Mouse (Mus musculus): ENCODE data around the gene Krt86. TPM values are rescaled to one million over a fixed set of nuclear protein-coding genes. Genes with fewer than 3 reads are reported as not detected.
A peak's percentile ranks its signal among the peaks of the same experiment; 100 is the strongest.
"Not testable (repeated sequence)": the region's sequence is repeated elsewhere in the genome, so short reads cannot be mapped to it uniquely, and the experiment has no call there.

Gene Krt86
- total RNA-seq, 2 experiments from 2014 or later = not detected

- no peak for DNase-seq
Measured at GRCm38 (mm10) chr15:101492718-101493117, 19.4 kb downstream of the Krt86 start.

DNA sequence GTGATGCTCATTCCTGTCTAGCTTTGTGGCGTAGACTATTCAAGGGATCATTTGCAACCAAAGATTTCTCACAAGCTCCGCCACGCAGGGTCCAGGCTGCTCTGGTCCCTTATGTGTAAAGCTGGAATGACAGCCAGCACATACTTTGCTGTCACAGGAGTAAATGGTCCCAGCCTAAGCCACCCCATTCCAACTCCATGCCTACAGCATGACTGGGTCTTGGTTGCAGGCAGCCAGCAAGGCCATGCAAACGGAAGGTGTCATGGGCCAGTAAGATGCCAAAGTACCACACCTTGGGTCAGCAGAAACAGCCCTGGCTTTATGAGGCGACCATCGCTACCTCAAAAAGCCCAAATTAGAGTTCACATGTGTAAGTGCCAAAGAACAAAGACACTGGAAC is 20.4 kb downstream of the Krt86 start:
- DNase-seq = no peak

DNA sequence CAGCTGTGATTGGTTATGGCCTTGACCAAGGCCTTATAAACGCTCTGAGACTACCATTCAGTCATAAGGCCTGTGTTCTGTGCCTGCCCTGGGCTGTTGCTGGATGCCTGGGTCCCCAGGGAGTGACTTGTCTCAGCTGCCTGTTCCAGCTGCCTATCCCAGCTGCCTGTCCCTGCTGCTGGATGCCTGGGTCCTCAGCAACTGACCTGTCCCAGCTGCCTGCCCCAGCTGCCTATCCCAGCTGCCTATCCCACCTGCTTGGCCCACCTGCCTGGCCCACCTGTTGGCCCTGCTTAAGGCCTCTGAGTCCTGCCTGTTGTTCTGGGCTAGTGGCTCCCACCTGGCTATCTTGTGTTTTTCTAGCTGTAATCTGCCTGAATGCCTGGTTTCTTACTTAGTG is 20.9 kb downstream of the Krt86 start:
- no peak for DNase-seq

GRCm38 (mm10) chr15:101495266-101495665 is 22.0 kb downstream of the Krt86 start:
- DNase-seq = no peak

- DNase-seq = peak; percentile 77
Measured at GRCm38 (mm10) chr15:101497181-101497580, 23.9 kb downstream of the Krt86 start.

DNA sequence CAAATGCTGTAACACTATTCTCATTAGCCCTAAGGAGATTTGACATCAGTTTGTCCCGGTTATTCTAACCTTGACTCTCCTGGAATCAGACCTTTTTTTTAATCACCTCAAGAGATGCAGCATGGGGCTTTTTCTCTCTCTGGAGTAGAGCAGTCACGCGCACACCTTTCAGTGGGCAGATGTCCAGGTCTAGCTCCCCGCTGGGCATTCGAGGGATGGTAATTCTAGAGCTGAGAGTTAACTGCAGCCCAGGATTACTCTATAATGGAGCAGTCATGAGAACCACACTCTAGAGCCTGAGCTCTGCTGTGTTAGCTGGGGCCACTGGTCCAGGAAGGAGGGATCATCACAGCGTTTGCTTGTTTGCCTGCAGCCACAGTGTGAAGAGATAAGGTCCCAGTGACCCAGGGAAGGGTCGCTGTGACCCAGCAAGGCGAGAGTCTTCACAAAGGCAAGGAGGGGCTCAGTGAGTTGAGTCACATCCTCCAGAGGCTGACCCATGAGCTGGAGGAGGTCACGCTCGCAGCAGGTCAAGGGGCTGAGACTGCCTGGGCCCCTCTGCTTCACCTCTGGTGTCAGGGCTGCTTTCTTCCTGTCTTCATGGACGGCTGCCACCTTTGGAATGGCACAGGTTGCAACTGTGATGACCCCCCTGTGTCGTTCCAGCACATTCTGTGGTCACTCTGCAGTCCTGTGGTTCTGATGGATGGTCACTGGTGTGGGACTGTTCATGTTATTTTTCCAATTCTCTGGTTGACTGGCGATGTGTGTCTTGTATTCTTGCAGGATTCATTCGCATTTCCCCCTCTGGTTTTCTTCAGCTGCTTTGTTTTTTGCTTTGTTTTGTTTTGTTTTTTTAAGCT is 33.8 kb downstream of the Krt86 start:
- no peak for DNase-seq

DNA sequence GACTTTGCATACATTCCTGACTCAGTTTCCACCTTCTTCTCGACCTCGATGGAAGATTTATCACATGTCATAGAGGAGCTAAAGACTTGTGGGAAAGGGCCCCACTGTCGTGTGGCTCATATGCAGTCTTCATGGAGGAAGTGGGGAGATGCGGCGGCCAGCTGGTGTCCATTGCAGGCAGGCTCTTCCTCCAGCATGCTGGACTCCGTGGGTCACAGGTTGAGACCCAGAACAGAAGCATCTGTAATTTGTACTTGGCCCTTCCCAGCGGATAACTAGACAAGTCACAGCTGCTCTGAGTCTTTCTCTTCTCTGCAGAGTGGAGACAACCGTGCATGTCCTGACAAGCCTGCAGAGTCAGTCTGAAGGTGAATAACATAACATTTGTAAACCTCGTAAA is 35.0 kb downstream of the Krt86 start:
- DNase-seq = no peak

DNA sequence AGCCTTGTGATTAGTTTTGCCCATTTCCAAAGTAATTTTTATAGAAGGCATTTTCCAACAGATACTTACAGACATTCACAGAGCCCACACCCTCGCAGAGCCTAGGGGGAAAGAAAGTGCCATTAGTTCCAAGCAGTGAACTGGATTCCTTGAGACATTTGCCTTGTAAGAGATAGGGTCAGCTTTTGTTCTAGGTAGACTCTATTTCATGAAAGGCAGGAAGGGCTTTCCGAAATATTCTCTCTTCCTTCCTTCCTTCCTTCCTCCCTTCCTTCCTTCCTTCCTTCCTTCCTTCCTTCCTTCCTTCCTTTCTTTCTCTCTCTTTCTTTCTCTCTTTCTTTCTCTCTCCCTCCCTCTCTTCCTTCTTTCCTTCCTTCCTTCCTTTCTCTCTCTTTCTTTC is 43.9 kb downstream of the Krt86 start, which contains the start of gene Gm49425:
TSS of gene Gm49425 (minus strand) at position 101 of the 400 bp plus-strand sequence.
- not testable (repeated sequence) for DNase-seq

GRCm38 (mm10) chr15:101519792-101520191 is 46.5 kb downstream of the Krt86 start:
- peak; percentile 86 for DNase-seq

DNA sequence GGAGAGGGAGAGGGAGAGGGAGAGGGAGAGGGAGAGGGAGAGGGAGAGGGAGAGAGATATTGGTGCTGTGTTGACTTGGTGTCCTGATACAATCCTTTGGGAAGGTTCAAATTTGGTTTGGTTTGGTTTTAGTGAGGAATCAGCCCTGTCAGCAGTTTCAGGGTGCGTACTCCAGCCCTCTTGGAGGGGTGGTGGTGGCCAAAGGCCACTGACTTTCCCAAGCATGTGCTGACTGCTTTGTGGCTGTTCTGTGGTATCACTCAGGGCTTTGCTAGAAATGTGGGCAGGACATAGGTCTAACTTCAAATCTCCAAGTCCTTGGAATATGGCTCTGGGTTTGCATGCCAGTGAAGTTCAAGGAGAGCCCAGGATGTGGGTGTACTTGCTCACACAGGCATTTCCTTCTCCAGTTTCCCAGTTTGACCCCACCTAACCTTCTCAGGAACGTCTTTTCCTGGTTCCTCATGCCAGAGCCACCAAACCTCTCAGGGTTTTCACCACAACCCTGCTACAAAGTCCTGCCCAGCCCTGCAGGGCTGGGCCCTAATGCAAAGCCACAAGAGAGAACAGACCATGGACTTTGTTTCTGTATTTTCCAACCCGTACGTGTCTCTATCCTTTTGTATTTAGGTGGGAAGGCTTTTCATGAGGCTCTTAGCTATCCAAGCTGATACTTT is 49.4 kb downstream of the Krt86 start:
- no peak for DNase-seq

Other genes starting within 250 kb of the Krt86 start
- 10 to 100 TPM; 16.4 to 24.0 TPM for gene Grasp, start 249.3 kb upstream of the Krt86 start, total RNA-seq (2021)
- 100 to 1,000 TPM in 1 of 2 experiments, 10 to 100 TPM in 1; 95.8 to 589 TPM for gene Nr4a1, start 219.2 kb upstream of the Krt86 start, total RNA-seq (2021)
- 100 to 1,000 TPM in 1 of 2 experiments, 10 to 100 TPM in 1; 36.6 to 103 TPM for gene Atg101, start 189.2 kb upstream of the Krt86 start, total RNA-seq (2021)
- 1 to 10 TPM; 1.0 to 2.4 TPM for gene 6030408B16Rik, start 180.3 kb upstream of the Krt86 start, total RNA-seq (2021)
- gene Krt80, start 103.3 kb upstream of the Krt86 start, total RNA-seq (2021) = under 1 TPM; 0.75 to 0.76 TPM
- 1 to 10 TPM; 3.5 to 4.2 TPM for gene Krt7, start 62.4 kb upstream of the Krt86 start, total RNA-seq (2021)
- gene Krt87, start 34.7 kb upstream of the Krt86 start, total RNA-seq (2021) = not detected
- gene Krt88, start 25.7 kb upstream of the Krt86 start, total RNA-seq (2021) = not detected
- not detected for gene Krt81, start 9.7 kb upstream of the Krt86 start, total RNA-seq (2021)
- gene Krt83, start 18.0 kb downstream of the Krt86 start, total RNA-seq (2021) = not detected
- gene Gm49425, start 43.8 kb downstream of the Krt86 start, total RNA-seq (2021) = not detected
- gene Krt84, start 59.3 kb downstream of the Krt86 start, total RNA-seq (2021) = not detected
- not detected for gene Krt82, start 77.2 kb downstream of the Krt86 start, total RNA-seq (2021)
- under 1 TPM in 1 of 2 experiments, not detected in 1; 0.18 TPM for gene Krt90, start 89.5 kb downstream of the Krt86 start, total RNA-seq (2021)
- not detected for gene Krt75, start 100.4 kb downstream of the Krt86 start, total RNA-seq (2021)
- gene Gm5414, start 154.7 kb downstream of the Krt86 start, total RNA-seq (2021) = not detected
- not detected for gene Gm5478, start 173.9 kb downstream of the Krt86 start, total RNA-seq (2021)
- gene Krt6b, start 206.8 kb downstream of the Krt86 start, total RNA-seq (2021) = not detected
- gene Krt6a, start 220.8 kb downstream of the Krt86 start, total RNA-seq (2021) = not detected
- not detected for gene Krt5, start 239.4 kb downstream of the Krt86 start, total RNA-seq (2021)

Measured in adrenal gland, postnatal 10 days (tissue).